In genomic region chr13:94451229-94451628, GRCm38 (mm10) we compare ENCODE assay signal across 7 mouse cellular contexts.
DNase-seq lines count a peak whose midpoint lies in the region; ATAC-seq and TF ChIP-seq lines count a peak whose summit lies in the region.

No protein-coding gene starts in this region.

- peak; percentile 31; the same call in 1 of the 2 replicates for TF ChIP-seq CTCF in spleen, adult 2 months (IDR thresholded peaks at IDR 0.05; ENCODE audit: extremely low read depth, insufficient read depth, insufficient read length, insufficient replicate concordance)
- peak; percentile 93 for TF ChIP-seq CTCF in layer of hippocampus, adult 2 months (conservative IDR thresholded peaks at IDR 0.05)

- ATAC-seq in megakaryocyte progenitor cell, adult 5-6 weeks (replicated peaks; ENCODE audit: poor library complexity): peak; percentile 89

- no peak overlapping the region for H3K27ac ChIP-seq in spleen, adult 2 months (ENCODE audit: insufficient read depth, low read length)
- H3K27ac ChIP-seq in layer of hippocampus, adult 2 months: no peak overlapping the region

- TF ChIP-seq POLR2A in spleen, adult 2 months (IDR thresholded peaks at IDR 0.05; ENCODE audit: low read depth, low read length): no peak

- H3K4me3 ChIP-seq in spleen, adult 2 months (ENCODE audit: extremely low read depth, insufficient read depth, insufficient read length): no peak overlapping the region
- H3K4me3 ChIP-seq in layer of hippocampus, adult 2 months: no peak overlapping the region

- peaks cover 14% of the 10 kb centered on the region for H3K36me3 ChIP-seq in spleen, adult 2 months (ENCODE audit: control insufficient read depth, insufficient read depth, low read length)

- H3K4me1 ChIP-seq in spleen, adult 2 months (ENCODE audit: control insufficient read depth, insufficient read depth, insufficient read length): no peaks in the 10 kb centered on the region

- DNase-seq in spleen, adult 2 months (ENCODE audit: low read depth in 1 of 2, low spot score in 2 of 2): no peak
- no peak for DNase-seq in spleen, adult 12 weeks (ENCODE audit: low spot score)
- DNase-seq in brain, embryonic 18.5 days (ENCODE audit: low read depth, low spot score): peak; percentile 22
- peak; percentile 42 for DNase-seq in forelimb bud, embryonic 11.5 days (ENCODE audit: low read depth, low spot score)
- peak; percentile 55 to 73 for DNase-seq in layer of hippocampus, adult 2 months (ENCODE audit: low spot score in 2 of 2)
- DNase-seq in skeletal muscle tissue, adult 2 months (ENCODE audit: low read depth, low spot score): peak; percentile 17

- WGBS in spleen, adult 2 months: 76% methylated on average over 6 of the region's 6 CpGs

- no peaks in the 10 kb centered on the region for H3K27me3 ChIP-seq in spleen, adult 2 months (ENCODE audit: control insufficient read depth, insufficient read depth, low read length)

Comparison
In these comparisons a context has a peak if more than half of its experiments do, and no peak if none do; other contexts are left out.
1. DNase-seq: peak in brain, embryonic 18.5 days (single experiment), forelimb bud, embryonic 11.5 days (single experiment), layer of hippocampus, adult 2 months (2 of 2) and skeletal muscle tissue, adult 2 months (single experiment); none in spleen, adult 2 months (0 of 2) and spleen, adult 12 weeks (single experiment).